Mouse (Mus musculus) thymus, postnatal 4 days (tissue): ENCODE data around the gene Letmd1.
A peak's percentile ranks its signal among the peaks of the same experiment; 100 is the strongest.
"Not testable (repeated sequence)": the region's sequence is repeated elsewhere in the genome, so short reads cannot be mapped to it uniquely, and the experiment has no call there.

Source experiments
- DNase-seq: peaks from one replicate; pipeline ENCODE4 v3.0.0; 2021

The Letmd1 gene

GRCm38 (mm10) chr15:100468295-100469188 is at the start of gene Letmd1:
Gene Letmd1, plus strand, starts transcription at chr15:100469023.
- DNase-seq = peak; percentile 92

- peak; percentile 34 for DNase-seq
Observed at GRCm38 (mm10) chr15:100419311-100419710, 49.5 kb upstream of the Letmd1 start.

GRCm38 (mm10) chr15:100419901-100420745 is 48.7 kb upstream of the Letmd1 start:
- no peak for DNase-seq

- no peak for DNase-seq
Observed at GRCm38 (mm10) chr15:100421059-100421757, 47.6 kb upstream of the Letmd1 start.

GRCm38 (mm10) chr15:100421758-100422197 is 47.0 kb upstream of the Letmd1 start, which contains the start of gene Gm5475:
Gene Gm5475, plus strand, starts transcription at chr15:100422147.
- DNase-seq = not testable (repeated sequence)

GRCm38 (mm10) chr15:100422476-100422875 is 46.3 kb upstream of the Letmd1 start:
- no peak for DNase-seq

- peak; percentile 96 for DNase-seq
Observed at GRCm38 (mm10) chr15:100422899-100423860, 45.6 kb upstream of the Letmd1 start.

GRCm38 (mm10) chr15:100423916-100424315 is 44.9 kb upstream of the Letmd1 start:
- DNase-seq = peak; percentile 36

GRCm38 (mm10) chr15:100424396-100425122 is 44.3 kb upstream of the Letmd1 start, which contains the start of gene Slc11a2:
Gene Slc11a2, minus strand, starts transcription at chr15:100425072.
- no peak for DNase-seq

GRCm38 (mm10) chr15:100428296-100428905 is 40.4 kb upstream of the Letmd1 start:
- DNase-seq = no peak

GRCm38 (mm10) chr15:100429959-100430565 is 38.8 kb upstream of the Letmd1 start:
- no peak for DNase-seq

GRCm38 (mm10) chr15:100433234-100433633 is 35.6 kb upstream of the Letmd1 start:
- DNase-seq = no peak

GRCm38 (mm10) chr15:100436112-100436511 is 32.7 kb upstream of the Letmd1 start:
- DNase-seq = no peak

- no peak for DNase-seq
Observed at GRCm38 (mm10) chr15:100436518-100436917, 32.3 kb upstream of the Letmd1 start.

GRCm38 (mm10) chr15:100443126-100443922 is 25.5 kb upstream of the Letmd1 start:
- peak; percentile 87 for DNase-seq

- DNase-seq = no peak
Observed at GRCm38 (mm10) chr15:100446887-100447286, 21.9 kb upstream of the Letmd1 start.

- DNase-seq = no peak
Observed at GRCm38 (mm10) chr15:100448572-100448971, 20.3 kb upstream of the Letmd1 start.

GRCm38 (mm10) chr15:100449495-100449894 is 19.3 kb upstream of the Letmd1 start:
- no peak for DNase-seq

GRCm38 (mm10) chr15:100451245-100451644 is 17.6 kb upstream of the Letmd1 start:
- no peak for DNase-seq
